ENCODE assay signal across 9 mouse cellular contexts in genomic region chr17:36031583-36032331, GRCm38 (mm10). TPM values are rescaled to one million over a fixed set of nuclear protein-coding genes. Genes with fewer than 3 reads are reported as not detected.
DNase-seq lines count a peak whose midpoint lies in the region; ATAC-seq and TF ChIP-seq lines count a peak whose summit lies in the region.
"Not testable (repeated sequence)": the region's sequence is repeated elsewhere in the genome, so short reads cannot be mapped to it uniquely, and the experiment has no call there.
"Had no signal": no experiment of that assay in that cellular context is flagged by ENCODE, and none has a peak within 500 bp of the region (broad histone marks: within the 10 kb centered on the region; RNA-seq: fewer than 3 reads in every experiment).

No protein-coding gene starts in this region.

- peak overlapping the region; percentile 71 for H3K4me3 ChIP-seq in G1E (ENCODE audit: low read depth, low read length)
- peak overlapping the region; percentile 37 for H3K4me3 ChIP-seq in hindbrain, embryonic 14.5 days (replicated peaks; ENCODE audit: low read length)
- H3K4me3 ChIP-seq in lung, embryonic 16.5 days (ENCODE audit: low read length), result peak overlapping the region; percentile 58
- peak overlapping the region; percentile 45 for H3K4me3 ChIP-seq in neural tube, embryonic 13.5 days

- DNase-seq in G1E (ENCODE audit: low spot score); hindbrain, embryonic 14.5 days (ENCODE audit: low spot score): not testable (repeated sequence)
- peak; percentile 45 to 52 for DNase-seq in cerebellum, postnatal 14 days
- peak; percentile 29 to 58 for DNase-seq in layer of hippocampus, postnatal 10 days (ENCODE audit: low spot score in 2 of 2)
- peak; percentile 38 to 73 for DNase-seq in thymus, adult 18-20 months

- H3K4me1 ChIP-seq in G1E (ENCODE audit: insufficient read depth, low read depth, low read length), result peaks cover 42% of the 10 kb centered on the region
- H3K4me1 ChIP-seq in hindbrain, embryonic 14.5 days (replicated peaks; ENCODE audit: control insufficient read depth, insufficient read depth, low read length); lung, embryonic 16.5 days (replicated peaks; ENCODE audit: control insufficient read depth, insufficient read depth, low read length): not testable (repeated sequence)
- H3K4me1 ChIP-seq in neural tube, embryonic 13.5 days (replicated peaks), result peaks cover 15% of the 10 kb centered on the region

- not testable (repeated sequence) for H3K27ac ChIP-seq in hindbrain, embryonic 14.5 days; lung, embryonic 16.5 days (ENCODE audit: low read length); neural tube, embryonic 13.5 days (replicated peaks)

- 1% methylated on average over 40 of the region's 40 CpGs for WGBS in hindbrain, embryonic 14.5 days
- WGBS in lung, embryonic 16.5 days, result 2% methylated on average over 33 of the region's 40 CpGs
- WGBS in neural tube, embryonic 13.5 days, result under 1% methylated on average over 40 of the region's 40 CpGs

- H3K9me3 ChIP-seq in G1E (replicated peaks); hindbrain, embryonic 14.5 days (ENCODE audit: control insufficient read depth, low read length); lung, embryonic 16.5 days (ENCODE audit: control insufficient read depth, low read length); neural tube, embryonic 13.5 days: not testable (repeated sequence)

- peak overlapping the region; percentile 83 for H3K4me2 ChIP-seq in hindbrain, embryonic 14.5 days (replicated peaks)
- H3K4me2 ChIP-seq in lung, embryonic 16.5 days (ENCODE audit: low read depth, low read length), result peak overlapping the region; percentile 84
- H3K4me2 ChIP-seq in neural tube, embryonic 13.5 days, result peak overlapping the region; percentile 79

- TF ChIP-seq CTCF in G1E (IDR thresholded peaks at IDR 0.05; ENCODE audit: low read depth, low read length), result not testable (repeated sequence)

- peaks cover 34% of the 10 kb centered on the region for H3K36me3 ChIP-seq in G1E (replicated peaks)
- not testable (repeated sequence) for H3K36me3 ChIP-seq in hindbrain, embryonic 14.5 days (replicated peaks; ENCODE audit: control insufficient read depth, insufficient read depth); lung, embryonic 16.5 days (ENCODE audit: control insufficient read depth, insufficient read depth, low read length); neural tube, embryonic 13.5 days

- H3K9ac ChIP-seq in hindbrain, embryonic 14.5 days, result peak overlapping the region; percentile 56
- H3K9ac ChIP-seq in lung, embryonic 16.5 days (ENCODE audit: low read length), result peak overlapping the region; percentile 61
- H3K9ac ChIP-seq in neural tube, embryonic 13.5 days, result peak overlapping the region; percentile 66

- ATAC-seq in G1E (ENCODE audit: extremely low read depth, insufficient number of reproducible peaks, low FRiP score, poor library complexity, severe bottlenecking), result peak; percentile 43; the same call in 1 of the 2 replicates
- peak; percentile 78 for ATAC-seq in frontal cortex, adult (ENCODE audit: low TSS enrichment)
- peak; percentile 75 for ATAC-seq in hindbrain, embryonic 14.5 days (ENCODE audit: low FRiP score)
- peak; percentile 68 for ATAC-seq in lung, embryonic 16.5 days (ENCODE audit: low read depth)
- ATAC-seq in neural tube, embryonic 13.5 days (ENCODE audit: low read depth), result peak; percentile 68

- H3K27me3 ChIP-seq in G1E (ENCODE audit: insufficient read depth, low read length); hindbrain, embryonic 14.5 days (ENCODE audit: control insufficient read depth, insufficient read depth, low read length); lung, embryonic 16.5 days (ENCODE audit: control insufficient read depth, insufficient read depth, low read depth, low read length): not testable (repeated sequence)
- H3K27me3 ChIP-seq in neural tube, embryonic 13.5 days, result peaks cover 14% of the 10 kb centered on the region; the same call in 1 of the 2 replicates

RNA-seq across cellular contexts. Expression of gene H2-T23, which starts 0.9 kb away (rescaled TPM):
- 2.3 and 11.3 TPM in 2 replicates for total RNA-seq in G1E (2014; fragmentation: Nextera tagmentation)
- total RNA-seq in G1E (2017), result 21.6 and 29.4 TPM in 2 replicates
- 9.5 and 9.8 TPM in 2 replicates for polyA plus RNA-seq in G1E (2012)
- 3.0 and 4.1 TPM in 2 replicates for polyA plus RNA-seq in hindbrain, embryonic 14.5 days (2014; fragmentation: Nextera tagmentation; extraction: Ambion mirVana)
- total RNA-seq in layer of hippocampus, postnatal 10 days (2021), result 1 to 10 TPM; 2.4 to 2.9 TPM
- polyA plus RNA-seq in lung, embryonic 16.5 days (2015; fragmentation: Nextera tagmentation; extraction: Ambion mirVana), result 7.2 and 11.7 TPM in 2 replicates
- polyA plus RNA-seq in neural tube, embryonic 13.5 days (2015; fragmentation: Nextera tagmentation; extraction: Ambion mirVana), result 2.3 and 3.3 TPM in 2 replicates

RNA-seq across cellular contexts. Expression of gene H2-T22, which starts 10.8 kb away (rescaled TPM):
- total RNA-seq in G1E (2014; fragmentation: Nextera tagmentation) (6.5 and 12.0 TPM in 2 replicates), G1E (2017) (20.0 and 22.8 TPM in 2 replicates)
- 3.1 and 5.7 TPM in 2 replicates for polyA plus RNA-seq in G1E (2012)
- polyA plus RNA-seq in hindbrain, embryonic 14.5 days (2014; fragmentation: Nextera tagmentation; extraction: Ambion mirVana), result 7.2 and 8.0 TPM in 2 replicates
- 1 to 10 TPM; 8.2 to 9.0 TPM for total RNA-seq in layer of hippocampus, postnatal 10 days (2021)
- polyA plus RNA-seq in lung, embryonic 16.5 days (2015; fragmentation: Nextera tagmentation; extraction: Ambion mirVana), result 18.8 and 19.4 TPM in 2 replicates
- polyA plus RNA-seq in neural tube, embryonic 13.5 days (2015; fragmentation: Nextera tagmentation; extraction: Ambion mirVana), result 7.1 and 7.9 TPM in 2 replicates

RNA-seq across cellular contexts. Expression of gene Gm6034, which starts 11.0 kb away (rescaled TPM):
- total RNA-seq in G1E (2014; fragmentation: Nextera tagmentation) (not detected in 2 replicates), G1E (2017) (not detected in 2 replicates)
- not detected in 2 replicates for polyA plus RNA-seq in G1E (2012)
- polyA plus RNA-seq in hindbrain, embryonic 14.5 days (2014; fragmentation: Nextera tagmentation; extraction: Ambion mirVana), result not detected in 2 replicates
- not detected for total RNA-seq in layer of hippocampus, postnatal 10 days (2021)
- not detected in 2 replicates for polyA plus RNA-seq in lung, embryonic 16.5 days (2015; fragmentation: Nextera tagmentation; extraction: Ambion mirVana)
- polyA plus RNA-seq in neural tube, embryonic 13.5 days (2015; fragmentation: Nextera tagmentation; extraction: Ambion mirVana), result not detected in 2 replicates
- total RNA-seq: layer of hippocampus, postnatal 14 days had no signal

RNA-seq across cellular contexts. Expression of gene H2-T24, which starts 11.4 kb away (rescaled TPM):
- total RNA-seq in G1E (2014; fragmentation: Nextera tagmentation) (16.6 TPM in 1 of 2 replicates, not detected in the other), G1E (2017) (5.8 and 6.9 TPM in 2 replicates)
- polyA plus RNA-seq in G1E (2012), result 0.47 and 0.50 TPM in 2 replicates
- polyA plus RNA-seq in hindbrain, embryonic 14.5 days (2014; fragmentation: Nextera tagmentation; extraction: Ambion mirVana), result 9.1 and 11.7 TPM in 2 replicates
- total RNA-seq in layer of hippocampus, postnatal 10 days (2021), result under 1 TPM; 0.54 to 0.80 TPM
- 2.0 and 2.2 TPM in 2 replicates for polyA plus RNA-seq in lung, embryonic 16.5 days (2015; fragmentation: Nextera tagmentation; extraction: Ambion mirVana)
- 8.7 and 10.0 TPM in 2 replicates for polyA plus RNA-seq in neural tube, embryonic 13.5 days (2015; fragmentation: Nextera tagmentation; extraction: Ambion mirVana)

RNA-seq across cellular contexts. Expression of gene Gm11127, which starts 26.4 kb away (rescaled TPM):
- not detected in 2 replicates for total RNA-seq in G1E (2014; fragmentation: Nextera tagmentation)
- not detected in 2 replicates for total RNA-seq in G1E (2017)
- polyA plus RNA-seq in G1E (2012), result not detected in 2 replicates
- polyA plus RNA-seq in hindbrain, embryonic 14.5 days (2014; fragmentation: Nextera tagmentation; extraction: Ambion mirVana), result 0.25 TPM in 1 of 2 replicates, not detected in the other
- total RNA-seq in layer of hippocampus, postnatal 10 days (2021), result under 1 TPM; 0.30 to 0.65 TPM
- polyA plus RNA-seq in lung, embryonic 16.5 days (2015; fragmentation: Nextera tagmentation; extraction: Ambion mirVana), result not detected in 2 replicates
- not detected in 2 replicates for polyA plus RNA-seq in neural tube, embryonic 13.5 days (2015; fragmentation: Nextera tagmentation; extraction: Ambion mirVana)
